Mouse (Mus musculus) left cerebral cortex, adult 9 months (tissue): Measurements from ENCODE around the gene Sec22a.
A peak's percentile ranks its signal among the peaks of the same experiment; 100 is the strongest.

Experiments used
- DNase-seq, 2 experiments: peaks; one replicate each; pipeline ENCODE4 v3.0.0; 2022; ENCODE audit warnings: low spot score in 2 of 2

Sec22a gene

GRCm38 (mm10) chr16:35363150-35364062 lies at the start of gene Sec22a:
Gene Sec22a, minus strand, starts transcription at chr16:35363918.
- peak; percentile 83 to 92 for DNase-seq

GRCm38 (mm10) chr16:35406706-35407105 lies 43.0 kb upstream of the Sec22a start:
- DNase-seq: no peak

DNA sequence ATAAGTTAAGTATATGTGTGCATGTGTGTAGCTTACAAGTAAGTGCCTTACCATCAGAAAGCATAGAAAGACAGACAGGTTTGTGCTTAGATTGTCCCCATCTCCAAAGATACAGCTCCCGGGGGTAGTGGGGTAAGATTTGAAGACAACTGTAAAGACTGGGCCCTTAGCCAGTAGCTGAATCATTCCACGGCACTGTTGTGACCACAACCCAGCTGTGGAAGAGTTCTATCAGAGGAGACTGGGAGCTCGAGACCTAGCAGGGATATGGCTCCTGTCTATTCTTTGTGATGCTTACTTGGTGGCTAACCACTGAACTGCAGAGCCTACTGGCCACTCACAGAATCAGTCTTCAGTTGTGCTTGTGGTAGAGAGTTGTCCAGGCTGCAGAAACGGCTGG lies 42.4 kb upstream of the Sec22a start:
- DNase-seq: no peak

- DNase-seq: peak in 1 of 2 experiments; percentile 23
Measured at GRCm38 (mm10) chr16:35405348-35406080, 41.8 kb upstream of the Sec22a start.

DNA sequence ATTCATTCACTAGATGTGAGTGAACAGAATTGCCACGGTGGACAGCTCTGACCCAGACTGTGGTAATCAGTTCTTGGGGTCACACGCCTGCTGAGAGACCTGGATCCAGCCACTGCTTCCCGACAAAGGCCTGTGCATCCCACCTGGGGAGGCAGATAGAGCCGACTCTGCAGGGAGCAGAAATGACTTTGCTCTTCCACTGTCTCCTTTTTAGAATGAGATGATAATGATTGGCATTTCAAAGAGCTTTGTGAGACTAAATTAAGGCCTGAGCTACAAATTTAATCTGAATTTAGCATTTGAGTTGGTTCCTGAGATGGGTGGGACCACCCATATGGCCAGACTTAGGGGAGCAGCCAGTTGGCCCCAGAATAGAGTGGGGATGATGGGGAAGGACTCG lies 41.1 kb upstream of the Sec22a start:
- no peak for DNase-seq

GRCm38 (mm10) chr16:35403891-35404290 lies 40.2 kb upstream of the Sec22a start:
- no peak for DNase-seq

GRCm38 (mm10) chr16:35403356-35403755 lies 39.6 kb upstream of the Sec22a start:
- DNase-seq: no peak

DNA sequence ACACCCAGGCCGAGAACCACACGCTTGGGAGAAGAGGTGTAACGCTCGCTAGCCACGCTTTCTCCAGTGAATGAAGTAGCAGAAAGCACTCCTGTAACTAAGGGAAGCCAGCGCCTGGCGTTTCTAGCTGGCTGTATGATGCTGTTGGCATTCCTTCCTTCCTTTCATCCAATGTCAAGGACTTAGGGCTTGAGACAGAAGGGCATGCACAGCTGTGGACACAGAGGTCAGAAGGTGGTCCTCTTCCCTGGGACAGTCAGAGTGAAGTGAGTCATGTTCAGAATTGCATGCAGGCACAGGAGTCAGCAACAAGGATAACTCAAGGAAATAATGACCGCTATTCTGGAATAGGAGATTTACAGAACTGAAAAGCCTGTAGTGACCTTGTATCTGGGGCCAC lies 29.1 kb upstream of the Sec22a start:
- no peak for DNase-seq

DNA sequence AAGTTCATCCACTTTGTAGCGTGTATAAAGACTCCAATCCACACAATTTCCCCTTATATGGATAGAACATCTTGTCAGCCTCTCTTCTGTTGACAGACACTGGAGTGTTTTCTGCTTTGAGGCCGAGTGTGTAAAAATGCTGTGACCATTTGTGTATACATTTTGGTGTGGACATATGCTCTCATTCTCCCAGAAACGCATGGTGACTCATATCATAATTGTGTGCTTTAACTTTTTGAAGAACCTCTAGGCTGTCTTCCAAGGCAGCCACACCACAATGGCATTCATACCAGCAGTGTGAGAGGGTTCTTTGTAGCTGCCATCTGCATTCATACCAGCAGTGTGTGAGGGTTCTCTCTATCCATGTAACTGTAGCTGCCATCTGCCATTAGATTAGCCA lies 21.9 kb upstream of the Sec22a start:
- DNase-seq: no peak

DNA sequence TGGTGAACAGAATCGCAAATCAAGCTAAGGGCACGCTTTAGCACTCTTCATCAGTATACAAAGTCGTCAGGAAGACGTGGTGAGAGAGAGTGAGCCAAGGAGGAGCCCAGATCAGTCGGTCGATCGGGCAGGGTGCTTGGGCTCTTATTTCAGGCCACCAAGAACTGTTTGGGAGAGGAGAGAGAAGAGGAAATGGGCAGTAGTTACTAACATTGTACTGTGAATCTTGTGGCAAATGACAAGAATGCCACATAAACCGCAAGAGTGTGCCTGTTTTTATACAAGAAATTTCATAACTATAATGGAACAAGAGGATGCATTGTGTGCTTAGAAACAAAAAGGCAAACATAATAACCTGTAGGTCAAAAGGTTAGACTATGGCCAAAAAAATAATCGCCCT lies 16.3 kb upstream of the Sec22a start:
- no peak for DNase-seq

- no peak for DNase-seq
Measured at GRCm38 (mm10) chr16:35379344-35379743, 15.6 kb upstream of the Sec22a start.

GRCm38 (mm10) chr16:35364063-35364428 lies 328 bp upstream of the Sec22a start:
- no peak for DNase-seq

- DNase-seq: no peak
Measured at GRCm38 (mm10) chr16:35362221-35362620, 1.5 kb downstream of the Sec22a start.

GRCm38 (mm10) chr16:35360593-35360992 lies 3.1 kb downstream of the Sec22a start:
- DNase-seq: peak in 1 of 2 experiments; percentile 32

DNA sequence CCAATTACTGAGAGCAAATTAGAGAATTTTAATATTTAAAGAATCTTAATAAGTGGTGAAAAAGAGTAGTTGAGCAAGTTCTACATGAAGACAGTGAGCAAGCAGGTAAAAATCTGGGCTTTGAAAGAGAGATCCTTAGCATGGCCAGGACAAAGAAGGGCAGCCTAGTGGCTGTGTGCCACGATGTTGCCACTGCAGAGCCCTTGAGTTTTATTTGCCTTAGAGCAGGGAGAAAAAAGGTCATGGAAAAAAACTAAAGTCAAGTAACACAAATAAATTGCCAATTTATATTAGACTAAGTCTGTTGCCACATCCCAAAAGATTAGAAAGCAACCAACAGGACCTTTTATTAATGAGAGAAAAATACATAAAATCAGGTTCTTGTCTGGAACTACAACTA lies 6.3 kb downstream of the Sec22a start:
- no peak for DNase-seq

DNA sequence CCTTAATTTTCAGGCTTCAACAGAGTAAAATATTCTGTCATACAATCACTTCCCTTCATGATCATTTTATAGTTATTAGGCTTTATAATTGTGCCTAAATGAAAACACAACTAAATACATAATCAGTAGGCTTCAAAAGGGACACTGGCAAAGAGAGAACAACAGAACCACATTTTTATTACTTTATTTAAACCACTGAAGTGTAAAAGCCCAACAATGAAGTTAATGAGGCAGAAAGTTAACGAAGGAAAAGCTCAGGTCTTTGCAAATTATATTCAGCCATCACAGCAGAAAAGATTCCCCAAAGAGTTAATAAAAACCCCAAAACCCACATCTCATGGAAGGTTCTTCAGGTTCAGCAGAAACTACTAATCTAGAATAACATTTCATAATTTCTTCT lies 33.3 kb downstream of the Sec22a start:
- DNase-seq: no peak

DNA sequence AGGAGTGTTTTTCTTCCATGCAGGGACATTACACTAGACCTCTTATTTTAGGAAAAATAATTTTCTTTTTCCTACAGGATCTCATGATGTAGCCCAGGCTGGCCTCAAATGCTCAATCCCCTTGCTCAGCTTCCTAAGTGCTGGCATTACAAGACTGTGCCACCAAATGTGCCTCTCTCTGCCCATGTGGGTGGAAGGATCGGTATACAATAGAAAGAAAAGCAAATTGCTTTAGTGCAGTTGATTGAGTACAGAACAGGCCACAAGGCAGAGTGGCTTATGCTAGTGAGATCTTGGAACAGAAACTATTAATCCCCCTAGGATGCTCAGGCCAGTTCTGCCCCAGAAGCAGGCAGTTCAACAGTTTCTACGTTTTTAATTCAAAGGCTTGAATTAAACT lies 43.9 kb downstream of the Sec22a start:
- DNase-seq: no peak

GRCm38 (mm10) chr16:35319335-35319734 lies 44.4 kb downstream of the Sec22a start:
- DNase-seq: peak in 1 of 2 experiments; percentile 40

DNA sequence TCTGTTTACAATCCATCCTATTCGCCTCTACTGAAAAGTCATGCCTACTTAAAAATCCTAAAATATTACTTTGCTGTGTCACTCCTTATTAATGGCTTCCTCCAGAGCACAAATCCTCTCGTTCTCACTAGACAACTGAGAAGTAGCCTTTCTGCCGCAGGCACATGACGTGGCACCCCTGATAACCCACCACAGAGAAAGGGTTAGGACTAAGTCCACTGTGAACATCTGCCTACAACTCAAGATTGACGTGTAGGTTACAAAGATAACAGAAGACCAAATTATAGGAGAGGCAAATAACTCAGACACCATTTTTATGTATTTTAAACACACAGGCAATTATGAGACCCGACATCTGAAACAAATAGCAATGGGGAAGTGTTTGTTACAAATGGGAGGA lies 45.3 kb downstream of the Sec22a start:
- DNase-seq: no peak

GRCm38 (mm10) chr16:35317460-35317859 lies 46.3 kb downstream of the Sec22a start:
- no peak for DNase-seq

DNA sequence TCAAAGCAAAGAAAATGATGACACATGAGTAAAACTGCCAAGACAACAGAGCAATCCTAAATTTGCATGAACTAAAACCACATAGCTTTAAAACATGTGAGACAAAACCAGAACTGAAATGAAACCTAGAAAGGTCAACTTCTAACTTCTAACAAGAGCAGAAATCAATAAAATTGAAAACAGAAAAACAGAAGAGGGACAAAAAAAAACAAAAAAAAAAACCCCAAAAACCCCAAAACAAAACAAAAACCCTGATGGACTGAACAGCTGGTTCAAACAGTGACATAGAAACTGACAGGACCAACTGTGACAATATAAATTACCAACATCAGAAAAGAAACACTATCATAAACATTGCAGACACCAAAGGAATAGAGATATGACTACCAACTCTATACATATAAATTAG lies 46.9 kb downstream of the Sec22a start:
- no peak for DNase-seq

- no peak for DNase-seq
Measured at GRCm38 (mm10) chr16:35315496-35315895, 48.2 kb downstream of the Sec22a start.

DNA sequence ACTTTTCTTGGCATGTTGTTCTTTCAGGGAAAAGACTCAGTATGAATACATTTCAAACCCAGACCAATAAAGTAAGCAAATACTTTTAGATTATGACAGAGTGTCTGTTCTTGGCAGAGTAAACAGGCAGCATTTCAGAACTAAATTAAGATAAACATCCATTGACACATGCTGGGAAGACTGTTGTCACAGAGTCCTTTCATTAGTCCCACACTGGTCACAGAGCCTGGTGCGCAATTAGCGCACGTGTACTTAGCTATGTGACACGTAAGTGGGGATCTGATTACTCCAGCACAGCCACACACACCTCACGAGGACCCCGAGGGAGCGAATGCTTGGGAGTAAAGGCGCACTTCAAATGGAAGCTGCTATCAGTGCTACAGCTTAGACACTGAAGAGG lies 52.1 kb downstream of the Sec22a start:
- no peak for DNase-seq
